Mouse (Mus musculus) ovary, postnatal 14 days (tissue): Measurements from ENCODE around the gene Enam.
"Not testable (repeated sequence)": the region's sequence is repeated elsewhere in the genome, so short reads cannot be mapped to it uniquely, and the experiment has no call there.

Experiments
- DNase-seq: peaks from one replicate; pipeline ENCODE4 v3.0.0; 2022; ENCODE audit warnings: low spot score

The Enam gene

GRCm38 (mm10) chr5:88487675-88488074 lies at the start of gene Enam:
Gene Enam, plus strand, starts transcription at chr5:88487975.
- no peak for DNase-seq

- no peak for DNase-seq
Measured at GRCm38 (mm10) chr5:88455691-88456090, 32.1 kb upstream of the Enam start, which contains the start of gene Ambn. Gene Ambn, plus strand, starts transcription at chr5:88455991.

GRCm38 (mm10) chr5:88467471-88467870 lies 20.3 kb upstream of the Enam start:
- no peak for DNase-seq

GRCm38 (mm10) chr5:88468807-88469704 lies 18.7 kb upstream of the Enam start:
- DNase-seq, result no peak

- DNase-seq, result no peak
Measured at GRCm38 (mm10) chr5:88489004-88489403, 1.2 kb downstream of the Enam start.

GRCm38 (mm10) chr5:88491111-88491510 lies 3.3 kb downstream of the Enam start:
- DNase-seq, result no peak

GRCm38 (mm10) chr5:88499781-88500180 lies 12.0 kb downstream of the Enam start:
- no peak for DNase-seq

- no peak for DNase-seq
Measured at GRCm38 (mm10) chr5:88508555-88508954, 20.8 kb downstream of the Enam start.

GRCm38 (mm10) chr5:88508990-88509389 lies 21.2 kb downstream of the Enam start:
- no peak for DNase-seq

- DNase-seq, result peak; percentile 5
Measured at GRCm38 (mm10) chr5:88519232-88519631, 31.5 kb downstream of the Enam start.

GRCm38 (mm10) chr5:88527657-88528056 lies 39.9 kb downstream of the Enam start, which contains the start of gene Jchain:
Gene Jchain, minus strand, starts transcription at chr5:88527891.
- DNase-seq, result no peak

- no peak for DNase-seq
Measured at GRCm38 (mm10) chr5:88530908-88531307, 43.1 kb downstream of the Enam start.

GRCm38 (mm10) chr5:88534697-88535096 lies 46.9 kb downstream of the Enam start:
- DNase-seq, result no peak

GRCm38 (mm10) chr5:88540845-88541244 lies 53.1 kb downstream of the Enam start:
- DNase-seq, result no peak

GRCm38 (mm10) chr5:88542651-88543282 lies 55.0 kb downstream of the Enam start:
- peak; percentile 26 for DNase-seq

- DNase-seq, result not testable (repeated sequence)
Measured at GRCm38 (mm10) chr5:88544411-88544810, 56.6 kb downstream of the Enam start.

- no peak for DNase-seq
Measured at GRCm38 (mm10) chr5:88545536-88545935, 57.8 kb downstream of the Enam start.

- DNase-seq, result no peak
Measured at GRCm38 (mm10) chr5:88553271-88554085, 65.7 kb downstream of the Enam start.

GRCm38 (mm10) chr5:88554086-88554886 lies 66.5 kb downstream of the Enam start, which contains the start of gene Utp3:
Gene Utp3, plus strand, starts transcription at chr5:88554462.
- DNase-seq, result peak; percentile 96
